Mouse (Mus musculus): Measurements from ENCODE around the gene Gcm2. TPM values are rescaled to one million over a fixed set of nuclear protein-coding genes. Genes with fewer than 3 reads are reported as not detected.
A peak's percentile ranks its signal among the peaks of the same experiment; 100 is the strongest.

Gcm2 gene
- not detected for total RNA-seq (2021)
- long read RNA-seq = 0 reads

DNA sequence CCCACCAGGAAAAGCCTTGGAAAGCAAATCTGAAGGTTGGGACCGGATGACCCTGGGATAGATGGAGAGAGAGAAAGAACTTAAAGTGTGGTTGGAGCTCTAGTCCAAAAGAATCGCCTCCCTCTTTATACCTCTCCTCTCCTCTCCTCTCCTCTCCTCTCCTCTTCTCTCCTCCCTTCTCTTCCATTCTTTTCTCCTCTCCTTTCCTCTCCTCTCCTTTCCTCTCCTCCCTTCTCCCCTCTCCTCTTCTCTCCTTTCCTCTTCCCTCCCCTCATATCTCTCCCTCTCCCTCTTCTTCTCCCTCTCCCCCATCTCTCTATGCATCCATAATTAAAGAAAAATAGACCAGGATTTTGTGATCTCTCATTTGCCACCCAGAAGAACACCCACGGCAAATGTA lies at the start of gene Gcm2:
TSS of gene Gcm2 (minus strand) at position 101 of the 400 bp plus-strand sequence.
- DNase-seq (ENCODE audit: low spot score in 2 of 2) = no peak

DNA sequence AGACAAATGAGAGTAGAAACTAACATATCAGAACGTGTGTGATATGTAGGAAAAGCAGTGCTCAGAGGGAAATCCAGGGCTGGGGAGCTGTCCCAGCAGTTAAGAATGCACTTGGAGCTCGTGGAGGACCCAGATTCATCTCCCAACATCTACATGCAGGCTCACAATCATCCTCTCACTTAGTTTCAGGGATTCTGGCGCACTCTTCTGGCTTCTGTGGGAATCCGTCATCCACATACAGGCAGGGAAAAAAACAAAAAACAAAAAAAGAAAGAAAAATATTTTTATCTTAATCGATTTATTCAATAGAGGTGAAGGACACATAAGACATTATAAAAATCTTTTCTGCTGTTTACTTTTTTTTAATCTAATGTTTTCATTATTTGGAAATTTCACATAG lies 47.6 kb upstream of the Gcm2 start:
- DNase-seq (ENCODE audit: low spot score in 2 of 2) = no peak

DNA sequence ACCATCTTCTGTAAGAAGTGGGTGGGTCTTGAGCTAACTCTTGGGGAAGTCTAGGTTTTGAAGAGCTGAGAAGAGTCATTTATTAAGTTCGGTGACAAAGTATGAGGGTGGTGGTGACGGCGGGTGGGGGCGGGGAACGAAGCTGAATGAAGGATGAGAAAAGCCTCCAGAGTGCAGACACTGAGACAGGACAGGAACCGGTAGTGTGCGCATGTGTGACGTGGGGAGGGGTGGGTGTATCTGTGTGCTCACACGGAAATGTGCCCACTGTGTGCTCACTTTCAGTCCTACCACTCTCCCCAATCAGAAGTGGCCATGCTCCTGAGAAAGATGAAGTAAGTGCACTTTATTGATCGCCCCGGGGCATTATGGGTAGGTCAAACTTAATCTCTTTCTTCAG lies 42.3 kb upstream of the Gcm2 start:
- no peak for DNase-seq (ENCODE audit: low spot score in 2 of 2)

DNA sequence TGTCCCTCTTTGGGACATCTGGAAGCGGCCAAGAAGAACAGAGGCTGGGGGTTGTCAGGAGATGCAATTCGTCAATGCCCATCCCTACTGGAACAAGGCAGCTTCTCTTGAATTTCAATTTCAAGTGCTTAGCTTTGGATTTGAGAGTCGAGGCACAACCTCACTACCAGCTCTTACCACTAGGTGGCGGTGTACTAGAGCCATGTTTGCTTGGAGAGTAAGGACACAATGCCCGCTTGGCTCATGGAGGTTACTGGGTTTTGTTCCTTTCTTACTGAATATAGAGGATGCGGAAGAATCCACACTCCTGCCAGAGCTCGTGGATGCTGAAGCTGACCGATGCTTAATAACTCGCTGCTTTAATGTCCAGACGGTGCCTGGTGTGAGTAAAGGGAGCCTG lies 35.4 kb upstream of the Gcm2 start:
- peak; percentile 42 to 87 for DNase-seq (ENCODE audit: low spot score in 2 of 2)

DNA sequence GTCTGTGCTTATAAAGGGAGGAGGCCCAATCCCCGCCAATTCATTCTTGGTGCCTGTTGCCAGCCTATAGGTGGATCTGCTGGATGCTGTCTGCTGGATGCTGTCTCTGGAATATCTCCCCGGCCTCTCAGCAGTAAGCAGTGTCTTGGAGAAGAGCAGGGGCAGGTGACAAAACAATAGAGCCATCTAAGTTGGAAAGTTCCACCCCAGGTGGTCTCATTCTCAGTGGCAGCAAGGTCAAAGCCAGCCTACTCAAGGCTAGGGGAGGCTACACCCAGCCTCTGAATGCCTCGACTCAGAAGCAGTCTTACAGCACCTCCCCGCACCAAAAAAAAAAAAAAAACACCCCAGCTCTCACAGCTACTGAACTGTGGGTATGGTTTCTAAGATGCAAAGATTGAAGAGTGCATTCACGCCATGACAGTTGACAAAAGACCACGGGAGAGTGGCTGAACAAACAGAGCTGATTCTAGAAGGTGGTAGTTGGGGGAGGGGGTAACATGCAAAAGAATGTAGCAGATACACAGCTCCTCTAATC lies 34.7 kb upstream of the Gcm2 start:
- DNase-seq (ENCODE audit: low spot score in 2 of 2) = no peak

DNA sequence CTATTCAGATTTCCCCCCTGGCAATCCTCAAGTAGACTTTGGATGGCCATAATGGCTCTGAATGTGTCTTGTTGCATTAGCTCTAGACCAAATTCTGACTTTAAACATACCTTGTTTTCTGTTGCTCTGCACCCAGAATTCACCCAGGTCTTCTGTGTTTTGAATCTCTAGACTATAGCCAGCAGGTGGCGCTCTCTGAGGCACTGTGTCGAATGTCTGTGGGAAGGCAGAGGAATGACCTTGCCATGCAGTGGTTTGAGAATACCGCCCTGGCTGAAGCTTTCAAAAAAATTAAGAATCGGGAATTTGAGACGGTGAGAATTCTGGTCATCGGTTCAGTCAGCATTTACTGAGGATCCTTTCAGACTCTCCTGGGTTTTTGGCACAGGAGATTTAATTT lies 24.1 kb upstream of the Gcm2 start:
- peak; percentile 21 to 54 for DNase-seq (ENCODE audit: low spot score in 2 of 2)

DNA sequence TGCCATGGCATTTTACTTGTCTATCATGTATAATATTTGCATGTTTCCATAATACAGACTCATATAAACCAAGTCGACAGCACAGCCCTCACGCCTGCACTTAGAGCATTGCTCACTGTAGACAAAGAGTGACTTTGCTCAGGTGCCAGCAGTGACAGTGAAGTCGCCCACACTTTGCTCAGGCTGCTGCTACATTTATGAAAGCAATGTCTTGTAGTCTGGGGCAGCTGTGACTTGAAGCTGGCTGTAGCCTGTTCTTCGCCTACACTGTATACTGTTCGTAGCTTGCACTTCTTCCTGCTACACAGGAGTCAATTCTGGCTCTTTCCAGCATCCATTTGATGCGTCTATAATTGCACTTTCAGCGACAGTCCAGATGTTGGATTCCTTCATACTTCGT lies 18.2 kb upstream of the Gcm2 start:
- peak in 1 of 2 experiments; percentile 9 for DNase-seq (ENCODE audit: low spot score in 2 of 2)

DNA sequence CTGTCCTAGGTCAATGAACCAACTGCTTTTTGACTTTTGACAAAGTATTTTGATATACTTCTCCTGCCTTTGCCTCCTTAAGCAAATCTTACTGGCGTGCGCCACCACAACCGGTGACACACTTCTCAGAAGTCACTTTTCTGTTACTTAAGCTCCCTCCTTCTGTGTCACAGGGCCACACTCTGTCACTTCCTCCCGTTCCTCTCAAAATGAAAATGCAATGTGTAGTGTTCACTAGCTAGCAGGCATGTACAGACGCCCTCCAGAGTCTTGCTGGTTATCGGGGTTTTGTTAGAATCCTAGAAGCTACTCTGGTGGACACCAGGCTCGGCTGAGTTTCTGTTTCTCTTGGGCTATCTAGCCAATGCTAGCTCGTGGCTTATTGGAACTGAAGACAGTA lies 17.5 kb upstream of the Gcm2 start:
- no peak for DNase-seq (ENCODE audit: low spot score in 2 of 2)

DNA sequence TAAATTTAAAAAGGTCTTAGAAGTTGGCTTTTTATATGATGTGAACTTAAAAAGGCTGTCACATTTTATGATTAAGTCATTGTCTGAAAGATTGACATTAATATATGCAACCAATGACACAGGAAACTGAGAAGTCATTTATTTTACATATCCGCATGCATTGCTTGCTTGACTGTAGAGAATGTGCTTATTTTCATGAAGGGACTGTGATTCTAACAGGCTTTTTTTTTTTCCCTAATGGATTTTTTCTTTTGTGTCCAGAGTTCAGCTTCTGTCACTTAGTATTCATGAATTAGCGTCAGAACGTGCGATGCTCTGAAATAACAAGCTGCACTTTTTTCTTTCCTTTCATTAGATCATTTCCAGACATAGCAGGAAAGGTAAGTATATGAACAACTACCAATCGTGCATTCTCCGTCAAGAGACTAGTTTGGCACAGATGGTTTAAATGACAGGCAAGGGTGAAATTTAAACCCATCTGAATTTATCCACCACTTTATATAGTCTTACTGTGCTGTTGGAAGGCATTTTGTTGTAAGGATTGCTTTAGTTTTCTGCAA lies 12.9 kb upstream of the Gcm2 start:
- DNase-seq (ENCODE audit: low spot score in 2 of 2) = no peak

DNA sequence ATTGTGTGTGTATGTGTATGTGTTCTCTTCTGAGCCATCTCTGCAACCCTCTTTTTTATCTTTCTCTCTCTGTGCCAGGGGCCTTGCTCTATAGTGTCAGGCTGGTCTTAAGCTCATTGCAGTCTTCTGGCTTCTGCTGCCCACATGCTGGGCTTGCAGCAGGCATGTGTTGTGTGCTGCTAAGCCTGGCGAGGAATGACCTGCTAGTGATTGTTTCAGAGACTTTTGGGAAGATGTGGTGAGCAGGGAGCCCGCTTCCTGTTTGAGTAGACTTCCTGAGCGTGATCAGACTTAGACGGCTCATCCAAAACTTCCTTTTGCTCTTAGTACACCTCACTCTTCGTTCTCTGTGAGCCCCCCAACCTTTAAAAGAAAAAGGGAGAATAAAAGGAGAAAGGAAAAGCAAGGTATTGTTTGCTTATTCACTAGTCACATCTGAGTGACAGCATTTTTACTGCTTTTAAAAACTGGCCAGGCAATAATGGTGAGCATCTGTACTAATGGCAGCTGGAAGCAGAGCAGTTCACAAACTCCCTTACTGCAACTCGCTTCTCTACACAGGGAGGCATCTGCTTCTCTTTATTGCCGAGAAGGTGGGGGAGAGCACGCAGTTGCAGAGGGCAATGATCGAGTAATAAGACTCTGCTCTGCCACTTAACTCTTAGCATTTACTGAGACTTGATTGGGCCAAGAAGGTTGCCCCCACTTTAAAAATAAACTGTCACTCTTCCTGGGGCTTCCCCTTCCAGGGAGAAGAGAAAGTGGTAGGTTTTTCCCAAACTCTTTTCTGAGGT lies 8.5 kb upstream of the Gcm2 start:
- no peak for DNase-seq (ENCODE audit: low spot score in 2 of 2)

DNA sequence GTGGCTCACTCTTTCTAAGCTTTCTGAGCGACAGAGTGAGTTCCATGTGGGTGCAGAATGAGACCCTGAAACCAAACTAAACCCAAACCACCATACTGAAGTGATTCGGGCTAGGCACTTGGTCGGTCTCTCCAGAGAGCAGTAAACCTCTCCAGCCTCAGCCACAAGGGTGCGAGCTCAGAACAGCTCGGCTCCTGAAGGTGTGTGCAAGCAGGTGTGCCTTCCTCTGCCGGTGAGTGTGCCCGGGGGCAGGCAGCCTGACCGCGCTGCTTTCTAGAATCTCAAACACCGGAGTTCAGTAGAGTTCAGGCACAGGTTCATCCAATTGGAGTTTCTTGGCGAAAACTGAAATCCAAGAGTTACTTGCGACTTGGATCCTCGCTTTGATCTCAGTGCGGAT lies 3.1 kb upstream of the Gcm2 start, which contains the start of gene Sycp2l:
TSS of gene Sycp2l (plus strand) at position 368 of the 400 bp plus-strand sequence.
- no peak for DNase-seq (ENCODE audit: low spot score in 2 of 2)

DNA sequence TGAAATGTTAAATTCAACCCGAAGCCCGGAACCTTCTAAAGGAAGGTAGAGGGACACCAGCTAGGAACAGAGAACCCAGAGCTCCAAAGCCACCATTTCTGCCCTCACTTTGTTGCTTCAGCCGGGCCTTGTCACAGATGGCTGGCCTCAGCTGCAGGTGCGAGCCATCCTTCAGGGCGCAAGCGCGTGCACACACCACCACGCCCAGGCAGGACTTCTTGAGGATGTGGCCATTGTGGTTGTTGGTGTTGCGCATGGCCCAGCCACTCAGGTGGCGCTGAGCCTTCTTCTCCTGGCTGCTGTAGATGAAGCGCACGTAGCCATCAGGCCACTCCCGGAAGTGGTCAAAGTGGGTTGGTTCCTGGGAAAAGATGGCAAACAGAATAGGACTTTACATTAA lies 5.3 kb downstream of the Gcm2 start:
- no peak for DNase-seq (ENCODE audit: low spot score in 2 of 2)

DNA sequence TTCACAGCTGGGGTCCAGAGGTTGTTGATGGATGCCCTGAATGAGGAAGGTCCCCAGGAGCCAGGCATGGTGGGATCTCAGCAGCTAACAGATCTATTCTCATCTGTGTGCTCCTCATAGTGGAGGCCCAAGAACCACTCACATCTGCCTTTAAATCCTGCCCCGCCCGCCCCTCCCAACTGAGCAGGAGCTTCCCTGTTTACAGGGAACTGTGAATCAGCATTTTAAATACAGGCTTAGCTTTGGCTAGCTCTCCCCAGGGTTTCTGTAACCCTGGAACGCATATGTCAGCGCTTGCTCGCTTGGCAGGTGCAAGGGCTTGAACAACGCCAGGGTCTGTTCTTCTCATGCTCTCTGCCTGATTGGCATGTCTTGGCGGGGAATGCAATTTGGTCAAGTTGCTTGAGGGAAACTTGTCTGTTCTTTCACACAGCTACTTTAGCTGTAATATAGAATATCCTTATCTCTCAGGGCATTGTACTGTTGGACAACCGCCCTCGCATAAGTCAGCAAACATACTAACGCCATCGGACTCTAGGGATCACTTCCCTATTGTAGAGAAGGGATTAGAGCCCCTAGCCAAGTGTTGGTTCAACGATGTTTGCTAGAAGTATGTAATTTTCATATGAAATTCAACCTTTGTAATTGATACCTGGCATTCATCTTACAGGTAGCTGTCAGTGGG lies 6.9 kb downstream of the Gcm2 start:
- DNase-seq (ENCODE audit: low spot score in 2 of 2) = no peak

DNA sequence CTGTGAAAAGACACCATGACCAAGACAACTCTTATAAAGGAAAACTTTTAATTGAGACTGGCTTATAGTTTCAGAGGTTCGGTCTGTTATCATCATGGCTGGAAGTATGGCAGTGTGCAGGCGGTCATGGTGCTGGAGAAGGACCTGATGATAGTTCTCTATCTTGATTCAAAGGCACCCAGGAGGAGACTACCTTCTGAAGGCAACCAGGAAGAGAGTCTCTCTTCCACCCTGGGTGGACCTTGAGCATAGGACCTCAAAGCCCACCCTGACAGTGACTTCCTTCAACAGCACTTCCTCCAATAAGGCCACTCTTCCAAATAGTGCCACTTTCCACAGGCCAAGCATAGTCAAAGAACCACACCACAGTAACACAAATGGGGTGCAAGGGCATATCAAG lies 10.8 kb downstream of the Gcm2 start:
- no peak for DNase-seq (ENCODE audit: low spot score in 2 of 2)

DNA sequence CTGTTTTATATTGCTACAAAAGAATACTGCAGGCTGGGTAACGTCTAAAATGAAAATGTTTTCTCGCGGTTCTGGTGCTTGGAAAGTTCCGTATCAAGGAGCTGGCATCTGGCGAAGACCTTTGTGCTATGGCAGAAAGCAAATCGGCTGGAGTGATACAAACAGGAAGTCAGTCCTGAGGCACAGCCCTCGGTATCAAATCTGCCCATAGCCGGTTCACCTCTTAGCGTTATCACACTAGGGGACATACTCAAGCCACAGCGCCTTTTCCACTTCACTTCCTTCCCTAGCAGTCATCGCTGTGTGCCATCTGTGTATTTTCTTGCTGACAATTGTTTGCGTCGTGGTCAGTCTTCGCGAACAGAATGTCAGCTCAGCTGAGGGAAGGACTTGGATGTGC lies 12.5 kb downstream of the Gcm2 start:
- DNase-seq (ENCODE audit: low spot score in 2 of 2) = no peak

DNA sequence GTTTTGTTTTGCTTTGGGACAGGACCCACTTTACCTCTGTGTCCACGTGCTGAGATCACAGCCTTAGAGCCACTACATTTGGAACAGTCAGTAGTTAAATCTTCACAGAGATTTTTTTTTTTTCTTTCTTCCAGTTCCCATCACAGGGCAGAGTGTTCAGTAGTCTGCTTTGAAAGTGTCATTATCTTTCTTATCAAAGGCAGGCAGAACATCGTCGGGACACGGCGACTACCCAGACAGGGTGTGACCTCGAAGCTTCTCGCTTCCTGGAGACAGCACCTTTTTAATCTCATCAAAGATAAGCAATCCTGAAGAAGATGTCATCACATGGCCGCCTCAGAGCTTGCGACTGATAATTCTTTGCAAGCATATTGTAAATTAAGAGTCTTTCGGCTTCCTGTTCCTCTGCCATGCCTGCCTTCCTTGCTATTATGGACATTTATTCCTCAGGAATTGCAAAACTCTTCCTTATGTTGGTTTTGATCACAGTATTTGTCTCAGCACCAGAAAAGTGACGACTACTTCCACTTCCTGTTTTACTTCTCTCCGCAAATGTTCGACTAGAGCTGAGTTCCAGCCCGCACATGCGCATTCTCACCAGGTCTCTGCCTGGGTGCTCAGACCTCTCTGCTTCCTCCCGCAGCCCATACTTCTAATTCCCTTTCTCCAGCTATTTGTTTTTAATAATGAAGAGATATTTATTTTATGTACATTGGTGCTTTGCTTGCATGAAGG lies 13.3 kb downstream of the Gcm2 start:
- DNase-seq (ENCODE audit: low spot score in 2 of 2) = no peak

DNA sequence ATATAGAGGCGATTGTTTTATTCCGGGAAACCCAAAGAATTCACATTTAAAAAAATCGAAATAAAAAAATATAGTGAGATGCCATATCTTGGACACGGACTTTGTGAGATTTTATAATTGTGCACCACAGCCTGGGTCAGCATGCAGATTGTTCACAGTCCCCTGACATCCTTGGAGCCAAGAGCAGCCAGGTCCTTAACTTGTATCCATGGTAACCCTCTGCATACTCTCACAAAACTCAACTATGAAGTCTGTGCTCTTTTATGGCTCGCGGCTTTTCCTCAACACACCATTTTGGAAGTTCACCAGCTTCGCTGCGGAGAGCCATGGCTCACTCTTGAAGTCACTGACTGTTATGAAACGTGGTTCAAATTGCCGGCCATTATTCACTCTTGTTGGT lies 16.7 kb downstream of the Gcm2 start:
- DNase-seq (ENCODE audit: low spot score in 2 of 2) = no peak

DNA sequence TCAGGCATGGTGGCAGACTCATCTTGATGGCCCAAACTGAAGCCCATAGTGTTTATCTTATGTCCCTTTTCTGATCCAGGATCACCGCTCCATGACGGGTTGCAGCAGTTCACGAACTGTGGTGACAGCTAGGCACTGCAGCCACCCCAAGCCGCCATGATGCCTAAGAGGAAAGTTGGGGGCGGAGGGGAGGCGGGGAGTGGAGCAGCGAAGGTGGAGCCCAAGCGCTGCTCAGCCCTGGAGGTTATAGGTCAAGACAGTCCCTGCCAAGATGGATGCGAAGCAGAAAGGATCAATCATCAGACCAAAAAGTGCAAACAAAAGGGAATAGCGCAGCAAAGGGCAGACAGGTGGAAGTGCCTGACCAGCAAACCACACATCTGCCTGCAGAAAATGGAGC lies 19.6 kb downstream of the Gcm2 start:
- no peak for DNase-seq (ENCODE audit: low spot score in 2 of 2)

DNA sequence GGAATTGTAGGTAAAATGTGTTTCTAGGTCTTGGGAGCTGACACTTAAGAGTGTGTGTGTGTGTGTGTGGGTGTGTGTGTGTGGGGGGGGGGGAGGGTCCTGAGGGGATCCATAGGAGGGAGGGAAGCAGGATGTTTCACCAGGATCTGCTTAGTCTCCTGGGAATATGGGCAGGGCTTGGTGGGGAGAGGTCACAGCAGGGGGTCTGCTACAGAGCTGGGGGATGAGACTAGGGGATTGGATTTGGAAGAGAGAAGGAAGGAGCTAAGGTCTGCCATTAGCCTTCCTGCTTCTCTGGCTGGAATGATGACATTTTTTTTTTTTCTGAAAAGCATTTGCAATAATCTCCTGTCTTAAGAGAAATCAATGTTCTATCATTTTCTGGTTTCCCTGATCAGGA lies 22.1 kb downstream of the Gcm2 start:
- DNase-seq (ENCODE audit: low spot score in 2 of 2) = no peak

DNA sequence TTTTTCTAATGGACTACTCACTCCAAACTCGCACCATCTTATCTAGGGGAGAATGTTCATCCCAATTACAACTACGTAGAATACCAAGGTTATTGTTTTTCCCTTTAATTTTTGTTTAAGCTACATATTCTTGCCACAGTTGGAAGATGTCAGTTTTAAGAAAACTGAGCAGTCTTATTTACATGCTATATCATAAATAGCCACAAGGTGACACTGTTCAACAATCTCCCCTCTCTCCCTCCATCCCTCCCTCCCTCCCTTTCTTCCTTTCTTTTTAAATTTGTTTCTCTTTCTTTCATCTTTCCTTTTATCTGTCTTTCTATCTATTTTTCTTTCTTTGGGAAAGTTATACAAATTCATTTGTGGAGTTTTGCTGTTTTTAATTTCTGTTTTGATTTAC lies 25.7 kb downstream of the Gcm2 start:
- no peak for DNase-seq (ENCODE audit: low spot score in 2 of 2)

DNA sequence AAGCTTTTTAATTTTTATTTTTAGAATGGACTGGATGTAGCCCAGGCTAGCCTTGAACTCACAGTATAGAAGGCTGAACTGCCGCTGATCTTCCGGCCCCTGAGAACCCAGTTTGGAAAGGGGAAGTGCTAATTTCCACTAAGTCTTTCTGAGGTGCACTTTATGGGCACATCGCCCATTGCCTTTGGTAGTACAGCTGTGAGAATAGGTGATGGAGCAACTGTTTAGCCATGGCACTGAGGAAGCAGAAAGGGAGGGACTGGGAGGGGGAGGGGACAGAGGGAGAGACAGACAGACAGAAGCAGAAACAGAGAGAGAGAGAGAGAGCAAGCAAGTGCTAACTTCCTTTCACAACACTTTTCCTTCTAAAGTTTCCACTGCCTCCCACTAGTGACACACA lies 26.3 kb downstream of the Gcm2 start:
- no peak for DNase-seq (ENCODE audit: low spot score in 2 of 2)

DNA sequence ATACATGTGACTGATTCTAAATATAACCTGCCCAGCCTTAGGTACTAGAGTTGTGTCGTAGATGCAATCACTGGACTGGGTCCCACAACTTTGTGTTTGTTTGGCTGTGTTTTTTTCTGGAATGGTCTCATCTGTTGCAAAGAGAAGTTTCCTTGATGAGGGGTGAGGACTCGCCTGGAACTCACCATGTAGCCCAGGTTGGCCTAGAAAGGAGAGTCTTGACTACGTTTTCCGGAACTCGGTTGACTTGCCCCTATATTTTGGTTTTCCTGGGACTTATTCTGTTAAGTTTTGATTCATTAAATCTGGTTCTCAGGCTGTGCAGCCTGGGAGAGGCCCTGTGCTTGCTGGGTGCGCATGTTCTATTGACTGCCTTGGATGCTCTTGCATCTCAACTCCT lies 30.1 kb downstream of the Gcm2 start:
- no peak for DNase-seq (ENCODE audit: low spot score in 2 of 2)
